Mouse (Mus musculus) CH12.LX (cell line): ENCODE results near the gene Atp8b4. TPM values are rescaled to one million over a fixed set of nuclear protein-coding genes. Genes with fewer than 3 reads are reported as not detected.

Experiments used
- DNase-seq: peaks from one replicate; pipeline ENCODE4 v3.0.0-alpha.2; 2013; ENCODE audit errors: extremely low read depth
- H3K27ac ChIP-seq: 2 replicates; pipeline ENCODE4 v1.5.1; 2012; ENCODE audit warnings: low read depth, mild to moderate bottlenecking, control low read depth, moderate library complexity; ENCODE audit not compliant: insufficient read depth
- H3K27me3 ChIP-seq: replicated peaks from 2 replicates; pipeline ENCODE3; 2012; ENCODE audit warnings: inconsistent platforms
- H3K36me3 ChIP-seq, 2 experiments: replicated peaks in 1 of 2; 2 replicates each; pipeline versions ENCODE3 to v1.6.1; 2012; ENCODE audit warnings: inconsistent platforms in 1 of 2, low read length in 1 of 2, mild to moderate bottlenecking in 1 of 2, mixed read lengths in 1 of 2, moderate library complexity in 1 of 2; ENCODE audit not compliant: control insufficient read depth in 1 of 2, insufficient read depth in 1 of 2
- H3K4me1 ChIP-seq, 2 experiments: 2 replicates each; pipeline ENCODE4 v1.6.1; 2012; ENCODE audit warnings: inconsistent platforms in 1 of 2, moderate library complexity in 1 of 2; ENCODE audit not compliant: insufficient read depth in 2 of 2, control insufficient read depth in 1 of 2
- H3K4me2 ChIP-seq: 2 replicates; pipeline ENCODE4 v1.6.1; 2012; ENCODE audit warnings: low read depth, mild to moderate bottlenecking, control low read depth; ENCODE audit not compliant: poor library complexity, insufficient read depth, severe bottlenecking
- H3K4me3 ChIP-seq, 3 experiments: fragments of 150-350 bp in 1 of 3; sonication (generic) in 1 of 3; replicated peaks in 1 of 3; 2 replicates each; pipeline versions ENCODE3 to v1.5.1; 2011 to 2012; ENCODE audit warnings: low read depth in 2 of 3, low read length in 2 of 3, mild to moderate bottlenecking in 2 of 3, moderate library complexity in 2 of 3, control low read depth in 1 of 3, improper control_type of control experiment in 1 of 3, inconsistent platforms in 1 of 3, mixed read lengths in 1 of 3; ENCODE audit not compliant: poor library complexity in 1 of 3
- H3K79me2 ChIP-seq: replicated peaks from 2 replicates; pipeline ENCODE4 v1.6.1; 2012; ENCODE audit warnings: mild to moderate bottlenecking, moderate library complexity; ENCODE audit not compliant: control insufficient read depth, poor library complexity, insufficient read depth, severe bottlenecking; ENCODE audit errors: extremely low read depth
- H3K9ac ChIP-seq: 2 replicates; pipeline ENCODE4 v1.6.1; 2012; ENCODE audit warnings: low read depth, mild to moderate bottlenecking, control low read depth, moderate library complexity; ENCODE audit not compliant: insufficient read depth
- H3K9me3 ChIP-seq: replicated peaks from 2 replicates; pipeline ENCODE3; 2012; ENCODE audit warnings: low read length, inconsistent platforms, mixed read lengths
- CTCF ChIP-seq, 2 experiments: IDR thresholded peaks in 1 of 2; conservative IDR thresholded peaks in 1 of 2; 2 replicates each; pipeline ENCODE4 v1.5.1; 2011 to 2012; ENCODE audit warnings: low read depth in 2 of 2, low read length in 2 of 2, improper control_type of control experiment in 1 of 2, inconsistent platforms in 1 of 2, mild to moderate bottlenecking in 1 of 2, moderate library complexity in 1 of 2
- E2F4 ChIP-seq: IDR thresholded peaks from 2 replicates; pipeline ENCODE4 v1.6.1; 2011; ENCODE audit warnings: low read depth, low read length, improper control_type of control experiment; ENCODE audit not compliant: insufficient replicate concordance
- EP300 ChIP-seq: IDR thresholded peaks from 2 replicates; pipeline ENCODE4 v1.6.1; 2011; ENCODE audit warnings: low read length, improper control_type of control experiment
- ETS1 ChIP-seq: conservative IDR thresholded peaks from 2 replicates; pipeline ENCODE4 v1.6.1; 2012; ENCODE audit warnings: low read depth, mild to moderate bottlenecking, inconsistent platforms, low read length, improper control_type of control experiment, moderate library complexity
- GABPA ChIP-seq: IDR thresholded peaks from 2 replicates; pipeline ENCODE4 v1.6.1; 2012; ENCODE audit warnings: low read depth, low read length, improper control_type of control experiment, inconsistent platforms; ENCODE audit not compliant: insufficient replicate concordance
- HCFC1 ChIP-seq: IDR thresholded peaks from 2 replicates; pipeline ENCODE4 v1.6.1; 2012; ENCODE audit warnings: low read depth, mild to moderate bottlenecking, inconsistent platforms, low read length, improper control_type of control experiment
- JUN ChIP-seq: IDR thresholded peaks from 2 replicates; pipeline ENCODE4 v1.6.1; 2011; ENCODE audit warnings: low read depth, mild to moderate bottlenecking, low read length, improper control_type of control experiment, moderate library complexity; ENCODE audit not compliant: insufficient read depth
- JUND ChIP-seq: conservative IDR thresholded peaks from 2 replicates; pipeline ENCODE4 v1.6.1; 2011; ENCODE audit warnings: low read depth, low read length, improper control_type of control experiment
- KAT2A ChIP-seq: IDR thresholded peaks from 2 replicates; pipeline ENCODE4 v1.6.1; 2012; ENCODE audit warnings: low read length, improper control_type of control experiment, inconsistent platforms; ENCODE audit not compliant: insufficient replicate concordance
- MAX ChIP-seq: IDR thresholded peaks from 2 replicates; pipeline ENCODE4 v1.6.1; 2011; ENCODE audit warnings: low read length, improper control_type of control experiment
- MEF2A ChIP-seq: IDR thresholded peaks from 2 replicates; pipeline ENCODE4 v1.6.1; 2014; ENCODE audit warnings: low read depth, mild to moderate bottlenecking, inconsistent platforms, low read length, improper control_type of control experiment, borderline replicate concordance
- MXI1 ChIP-seq: IDR thresholded peaks from 2 replicates; pipeline ENCODE4 v1.6.1; 2011; ENCODE audit warnings: mild to moderate bottlenecking, low read depth, low read length, improper control_type of control experiment
- NELFE ChIP-seq: IDR thresholded peaks from 2 replicates; pipeline ENCODE4 v1.6.1; 2011; ENCODE audit warnings: low read depth, low read length, improper control_type of control experiment
- PAX5 ChIP-seq: IDR thresholded peaks from 2 replicates; pipeline ENCODE4 v1.6.1; 2012; ENCODE audit warnings: low read length, inconsistent platforms, mixed read lengths
- POLR2A ChIP-seq: IDR thresholded peaks from 2 replicates; pipeline ENCODE4 v1.6.1; 2011; ENCODE audit warnings: low read depth, mild to moderate bottlenecking, improper control_type of control experiment, low read length
- POLR2AphosphoS2 ChIP-seq: IDR thresholded peaks from 2 replicates; pipeline ENCODE4 v1.6.1; 2011; ENCODE audit warnings: low read depth, low read length, improper control_type of control experiment
- RAD21 ChIP-seq: IDR thresholded peaks from 2 replicates; pipeline ENCODE4 v1.6.1; 2011; ENCODE audit warnings: low read depth, mild to moderate bottlenecking, low read length, improper control_type of control experiment, moderate library complexity
- RCOR1 ChIP-seq: conservative IDR thresholded peaks from 2 replicates; pipeline ENCODE4 v1.6.1; 2012; ENCODE audit warnings: low read depth, mild to moderate bottlenecking, inconsistent platforms, low read length, improper control_type of control experiment
- SIN3A ChIP-seq: IDR thresholded peaks from 2 replicates; pipeline ENCODE4 v1.6.1; 2012; ENCODE audit warnings: low read length, improper control_type of control experiment, inconsistent platforms
- SMC3 ChIP-seq: IDR thresholded peaks from 2 replicates; pipeline ENCODE4 v1.6.1; 2011; ENCODE audit warnings: low read depth, low read length, improper control_type of control experiment
- TBP ChIP-seq: conservative IDR thresholded peaks from 2 replicates; pipeline ENCODE4 v1.6.1; 2011; ENCODE audit warnings: low read depth, low read length, improper control_type of control experiment
- TCF12 ChIP-seq: IDR thresholded peaks from 2 replicates; pipeline ENCODE4 v1.6.1; 2014; ENCODE audit warnings: low read depth, mild to moderate bottlenecking, inconsistent platforms, low read length, improper control_type of control experiment
- USF1 ChIP-seq: IDR thresholded peaks from 2 replicates; pipeline ENCODE4 v1.6.1; 2014; ENCODE audit warnings: low read depth, mild to moderate bottlenecking, inconsistent platforms, low read length, improper control_type of control experiment
- USF2 ChIP-seq: conservative IDR thresholded peaks from 2 replicates; pipeline ENCODE4 v1.6.1; 2011; ENCODE audit warnings: low read depth, low read length, improper control_type of control experiment
- ZC3H11A ChIP-seq: IDR thresholded peaks from 2 replicates; pipeline ENCODE4 v1.6.1; 2012; ENCODE audit warnings: low read depth, mild to moderate bottlenecking, inconsistent platforms, low read length, improper control_type of control experiment
- ZKSCAN1 ChIP-seq: IDR thresholded peaks from 2 replicates; pipeline ENCODE4 v1.6.1; 2012; ENCODE audit warnings: low read depth, inconsistent platforms, low read length, improper control_type of control experiment, borderline replicate concordance
- ZMIZ1 ChIP-seq: IDR thresholded peaks from 2 replicates; pipeline ENCODE4 v1.6.1; 2012; ENCODE audit warnings: low read depth, mild to moderate bottlenecking, inconsistent platforms, low read length, improper control_type of control experiment
- dilution Hi-C: fragments of 300-500 bp; cut with MboI; formaldehyde crosslinking; loops from 2 replicates; pipeline ENCODE4 v1.14.3; 2020; ENCODE audit warnings: low sequenced_read_pairs; ENCODE audit not compliant: extremely low pct_unique_long_range_greater_than_20kb, extremely low pct_ligation_motif_present
- in situ Hi-C: fragments of 300-500 bp; cut with MboI; formaldehyde crosslinking; loops from 3 replicates; pipeline ENCODE4 v1.14.3; 2019; ENCODE audit warnings: low sequenced_read_pairs, low pct_ligation_motif_present, low pct_unique_long_range_greater_than_20kb, mixed read lengths
- polyA plus RNA-seq: library from polyadenylated mRNA; unstranded; fragments of >175 nt; gene quantifications from 2 replicates; pipeline ENCODE4 v1.2.1, GENCODE M21; 2012; ENCODE audit warnings: low read depth; ENCODE audit not compliant: insufficient read length
- total RNA-seq, 2 experiments: library from RNA; depleted of rRNA; stranded (reverse); fragments of 300-350 nt in 1 of 2; fragments of >200 nt in 1 of 2; gene quantifications; 2 replicates each; pipeline ENCODE4 v1.2.3; 2012 to 2014

Atp8b4 gene
- total and polyA plus RNA-seq, 3 experiments: 0.50 to 1.9 (median 0.79) TPM

GRCm38 (mm10) chr2:126304621-126305020 is 195.9 kb downstream of the Atp8b4 start:
- H3K79me2 ChIP-seq: no peaks in the 10 kb centered on the region
- H3K9ac ChIP-seq: no peak overlapping the region
- no peaks in the 10 kb centered on the region for H3K36me3 ChIP-seq
- no peak overlapping the region for H3K27ac ChIP-seq
- no peak for DNase-seq
- dilution Hi-C loops: no loop called here
- H3K4me2 ChIP-seq: no peak overlapping the region
- H3K9me3 ChIP-seq: peaks cover 7% of the 10 kb centered on the region
- H3K4me1 ChIP-seq: peaks cover 5 to 9% of the 10 kb centered on the region in 2 experiments
- H3K27me3 ChIP-seq: no peaks in the 10 kb centered on the region
- no peak overlapping the region for H3K4me3 ChIP-seq
- TF ChIP-seq SMC3: no peak
- no peak for TF ChIP-seq RCOR1
- TF ChIP-seq JUND: no peak
- no peak for TF ChIP-seq NELFE
- TF ChIP-seq MEF2A: no peak
- no peak for TF ChIP-seq HCFC1
- no peak for TF ChIP-seq MXI1
- TF ChIP-seq ZKSCAN1: no peak
- TF ChIP-seq SIN3A: no peak
- TF ChIP-seq ZMIZ1: no peak
- no peak for TF ChIP-seq KAT2A
- no peak for TF ChIP-seq CTCF (conservative IDR thresholded peaks at IDR 0.05 in 1 of 2, IDR thresholded peaks at IDR 0.05 in 1 of 2; ENCODE audit: low read depth in 2 of 2, low read length in 2 of 2)
- TF ChIP-seq RAD21: no peak
- no peak for TF ChIP-seq TBP
- no peak for TF ChIP-seq PAX5
- no peak for TF ChIP-seq POLR2AphosphoS2
- TF ChIP-seq E2F4: no peak
- TF ChIP-seq TCF12: no peak
- no peak for TF ChIP-seq ETS1
- in situ Hi-C loops: no loop called here

GRCm38 (mm10) chr2:126303226-126303625 is 197.2 kb downstream of the Atp8b4 start:
- no peak for DNase-seq
- dilution Hi-C loops: no loop called here

More at GRCm38 (mm10) chr2:126303226-126303625, 197.2 kb downstream of the Atp8b4 start:
- H3K9me3 ChIP-seq: peaks cover 7% of the 10 kb centered on the region
- H3K9ac ChIP-seq: no peak overlapping the region
- H3K36me3 ChIP-seq: no peaks in the 10 kb centered on the region
- H3K27me3 ChIP-seq: no peaks in the 10 kb centered on the region
- TF ChIP-seq KAT2A (no peak), EP300 (no peak), ZC3H11A (no peak), CTCF (conservative IDR thresholded peaks at IDR 0.05 in 1 of 2, IDR thresholded peaks at IDR 0.05 in 1 of 2; ENCODE audit: low read depth in 2 of 2, low read length in 2 of 2) (no peak), GABPA (no peak), POLR2A (no peak), RCOR1 (no peak), JUN (no peak), MAX (no peak), USF2 (no peak), ZKSCAN1 (no peak), USF1 (no peak)
- no peaks in the 10 kb centered on the region for H3K79me2 ChIP-seq
- 0 out of 4 replicates have a peak, but pooled peaks cover 0 to 3% of the 10 kb centered on the region in 2 experiments for H3K4me1 ChIP-seq
- H3K4me2 ChIP-seq: no peak overlapping the region
- H3K27ac ChIP-seq: no peak overlapping the region
- in situ Hi-C loops: no loop called here
- H3K4me3 ChIP-seq: no peak overlapping the region
